Mouse (Mus musculus): ENCODE measurements around the gene Dars. TPM values are rescaled to one million over a fixed set of nuclear protein-coding genes. Genes with fewer than 3 reads are reported as not detected.

The Dars gene
- total RNA-seq, 1 experiment from 2014 or later, result 108 TPM

- peak; percentile 75; the same call in 1 of the 2 replicates for ATAC-seq (replicated peaks; ENCODE audit: insufficient number of reproducible peaks, low FRiP score, low TSS enrichment, poor library complexity, severe bottlenecking)
Observed at GRCm38 (mm10) chr1:128436015-128436414, 18.8 kb upstream of the Dars start.

GRCm38 (mm10) chr1:128435551-128435950 lies 18.4 kb upstream of the Dars start:
- ATAC-seq (replicated peaks; ENCODE audit: insufficient number of reproducible peaks, low FRiP score, low TSS enrichment, poor library complexity, severe bottlenecking), result no peak

- no peak for ATAC-seq (replicated peaks; ENCODE audit: insufficient number of reproducible peaks, low FRiP score, low TSS enrichment, poor library complexity, severe bottlenecking)
Observed at GRCm38 (mm10) chr1:128424928-128425327, 7.8 kb upstream of the Dars start.

- ATAC-seq (replicated peaks; ENCODE audit: insufficient number of reproducible peaks, low FRiP score, low TSS enrichment, poor library complexity, severe bottlenecking), result no peak
Observed at GRCm38 (mm10) chr1:128417533-128417888, 343 bp upstream of the Dars start.

- ATAC-seq (replicated peaks; ENCODE audit: insufficient number of reproducible peaks, low FRiP score, low TSS enrichment, poor library complexity, severe bottlenecking), result no peak
Observed at GRCm38 (mm10) chr1:128411141-128411540, 6.0 kb downstream of the Dars start.

- no peak for ATAC-seq (replicated peaks; ENCODE audit: insufficient number of reproducible peaks, low FRiP score, low TSS enrichment, poor library complexity, severe bottlenecking)
Observed at GRCm38 (mm10) chr1:128406846-128407245, 10.3 kb downstream of the Dars start.

- no peak for ATAC-seq (replicated peaks; ENCODE audit: insufficient number of reproducible peaks, low FRiP score, low TSS enrichment, poor library complexity, severe bottlenecking)
Observed at GRCm38 (mm10) chr1:128405675-128406074, 11.5 kb downstream of the Dars start.

GRCm38 (mm10) chr1:128405041-128405481 lies 12.1 kb downstream of the Dars start:
- no peak for ATAC-seq (replicated peaks; ENCODE audit: insufficient number of reproducible peaks, low FRiP score, low TSS enrichment, poor library complexity, severe bottlenecking)

GRCm38 (mm10) chr1:128400926-128401325 lies 16.2 kb downstream of the Dars start:
- ATAC-seq (replicated peaks; ENCODE audit: insufficient number of reproducible peaks, low FRiP score, low TSS enrichment, poor library complexity, severe bottlenecking), result no peak

- no peak for ATAC-seq (replicated peaks; ENCODE audit: insufficient number of reproducible peaks, low FRiP score, low TSS enrichment, poor library complexity, severe bottlenecking)
Observed at GRCm38 (mm10) chr1:128399941-128400915, 16.9 kb downstream of the Dars start.

- no peak for ATAC-seq (replicated peaks; ENCODE audit: insufficient number of reproducible peaks, low FRiP score, low TSS enrichment, poor library complexity, severe bottlenecking)
Observed at GRCm38 (mm10) chr1:128398738-128399445, 18.3 kb downstream of the Dars start.

GRCm38 (mm10) chr1:128394657-128395056 lies 22.5 kb downstream of the Dars start:
- no peak for ATAC-seq (replicated peaks; ENCODE audit: insufficient number of reproducible peaks, low FRiP score, low TSS enrichment, poor library complexity, severe bottlenecking)

- no peak for ATAC-seq (replicated peaks; ENCODE audit: insufficient number of reproducible peaks, low FRiP score, low TSS enrichment, poor library complexity, severe bottlenecking)
Observed at GRCm38 (mm10) chr1:128392382-128392781, 24.8 kb downstream of the Dars start.

- 0 out of 2 replicates have a peak, but pooled peaks have one; percentile 50 for ATAC-seq (replicated peaks; ENCODE audit: insufficient number of reproducible peaks, low FRiP score, low TSS enrichment, poor library complexity, severe bottlenecking)
Observed at GRCm38 (mm10) chr1:128386487-128386886, 30.7 kb downstream of the Dars start.

- ATAC-seq (replicated peaks; ENCODE audit: insufficient number of reproducible peaks, low FRiP score, low TSS enrichment, poor library complexity, severe bottlenecking), result no peak
Observed at GRCm38 (mm10) chr1:128376841-128377240, 40.3 kb downstream of the Dars start.

GRCm38 (mm10) chr1:128372143-128372860 lies 44.9 kb downstream of the Dars start:
- ATAC-seq (replicated peaks; ENCODE audit: insufficient number of reproducible peaks, low FRiP score, low TSS enrichment, poor library complexity, severe bottlenecking), result no peak

GRCm38 (mm10) chr1:128368732-128369441 lies 48.3 kb downstream of the Dars start:
- ATAC-seq (replicated peaks; ENCODE audit: insufficient number of reproducible peaks, low FRiP score, low TSS enrichment, poor library complexity, severe bottlenecking), result 0 out of 2 replicates have a peak, but pooled peaks have one; percentile 59

- no peak for ATAC-seq (replicated peaks; ENCODE audit: insufficient number of reproducible peaks, low FRiP score, low TSS enrichment, poor library complexity, severe bottlenecking)
Observed at GRCm38 (mm10) chr1:128360601-128361000, 56.6 kb downstream of the Dars start.

All from monocyte, adult 5-6 weeks (primary cell).